Mouse (Mus musculus) embryonic facial prominence, embryonic 11.5 days (tissue): ENCODE measurements around the gene Gm20441. TPM values are rescaled to one million over a fixed set of nuclear protein-coding genes. Genes with fewer than 3 reads are reported as not detected.

ENCODE experiments used
- polyA plus RNA-seq: library from polyadenylated mRNA; unstranded; fragments of >200 nt; fragmentation: Nextera tagmentation; extraction: Ambion mirVana; gene quantifications from 2 replicates; pipeline ENCODE4 v1.2.1, GENCODE M21; 2014

The Gm20441 gene
- polyA plus RNA-seq, 1 experiment from 2014 or later, result not detected

Other genes with a start within 250 kb of the Gm20441 start
- 2.0 and 2.5 TPM in 2 replicates for gene Lrrc75b, start 220.6 kb downstream of the Gm20441 start, polyA plus RNA-seq
- 0.55 and 3.0 TPM in 2 replicates for gene Ggt1, start 219.3 kb downstream of the Gm20441 start, polyA plus RNA-seq
- gene Ggt5, start 191.6 kb downstream of the Gm20441 start, polyA plus RNA-seq, result 0.22 and 0.46 TPM in 2 replicates
- gene Susd2, start 136.9 kb downstream of the Gm20441 start, polyA plus RNA-seq, result 1.6 and 1.9 TPM in 2 replicates
- gene Cabin1, start 16.6 kb downstream of the Gm20441 start, polyA plus RNA-seq, result 21.7 and 22.3 TPM in 2 replicates
- 92.0 and 103 TPM in 2 replicates for gene Ddt, start 7.5 kb downstream of the Gm20441 start, polyA plus RNA-seq
- gene Gstt3, start 460 bp upstream of the Gm20441 start, polyA plus RNA-seq, result 5.9 and 7.8 TPM in 2 replicates
- 6.9 and 7.6 TPM in 2 replicates for gene Gstt1, start 17.6 kb upstream of the Gm20441 start, polyA plus RNA-seq
- gene Gstt4, start 41.6 kb upstream of the Gm20441 start, polyA plus RNA-seq, result not detected in 2 replicates
- gene Gstt2, start 56.5 kb upstream of the Gm20441 start, polyA plus RNA-seq, result 8.8 and 12.7 TPM in 2 replicates
- 1,991 and 2,343 TPM in 2 replicates for gene Mif, start 79.3 kb upstream of the Gm20441 start, polyA plus RNA-seq
- gene Derl3, start 112.5 kb upstream of the Gm20441 start, polyA plus RNA-seq, result 2.3 and 3.7 TPM in 2 replicates
- 236 and 250 TPM in 2 replicates for gene Smarcb1, start 140.7 kb upstream of the Gm20441 start, polyA plus RNA-seq
- 8.7 and 8.8 TPM in 2 replicates for gene Chchd10, start 152.2 kb upstream of the Gm20441 start, polyA plus RNA-seq
- gene Mmp11, start 155.5 kb upstream of the Gm20441 start, polyA plus RNA-seq, result 56.1 and 71.9 TPM in 2 replicates
- 0.29 and 0.62 TPM in 2 replicates for gene Gm867, start 159.7 kb upstream of the Gm20441 start, polyA plus RNA-seq
- 1.1 TPM in 1 of 2 replicates, not detected in the other for gene Vpreb3, start 162.1 kb upstream of the Gm20441 start, polyA plus RNA-seq
- gene Gm5134, start 173.6 kb upstream of the Gm20441 start, polyA plus RNA-seq, result not detected in 2 replicates